Mouse (Mus musculus) heart, adult 2 months (tissue): ENCODE data around the gene Lrrc49. TPM values are rescaled to one million over a fixed set of nuclear protein-coding genes. Genes with fewer than 3 reads are reported as not detected.
A peak's percentile ranks its signal among the peaks of the same experiment; 100 is the strongest.

Experiments
- DNase-seq, 2 experiments: peaks; one replicate each; pipeline ENCODE4 v3.0.0; 2021
- H3K27ac ChIP-seq: fragments of 200-600 bp; 2 replicates; pipeline ENCODE4 v1.8.1; 2022
- H3K27me3 ChIP-seq: fragments of 200-500 bp; 2 replicates; pipeline ENCODE4 v1.6.1; 2012; ENCODE audit warnings: mild to moderate bottlenecking, low read length, inconsistent platforms, mixed read lengths; ENCODE audit not compliant: control insufficient read depth, insufficient read depth
- H3K36me3 ChIP-seq: fragments of 200-500 bp; 2 replicates; pipeline ENCODE4 v1.6.1; 2012; ENCODE audit warnings: low read length, inconsistent platforms; ENCODE audit not compliant: control insufficient read depth, insufficient read depth
- H3K4me1 ChIP-seq: fragments of 200-500 bp; 2 replicates; pipeline ENCODE4 v1.6.1; 2011; ENCODE audit warnings: low read length; ENCODE audit not compliant: control insufficient read depth, insufficient read depth
- H3K4me3 ChIP-seq: fragments of 200-600 bp; 2 replicates; pipeline ENCODE4 v1.8.1; 2022
- H3K79me2 ChIP-seq: fragments of 200-500 bp; replicated peaks from 2 replicates; pipeline ENCODE4 v1.6.1; 2012; ENCODE audit warnings: mild to moderate bottlenecking, inconsistent platforms, low read length, moderate library complexity, mixed read lengths; ENCODE audit not compliant: control insufficient read depth, insufficient read depth
- H3K9ac ChIP-seq: fragments of 200-500 bp; 2 replicates; pipeline ENCODE4 v1.6.1; 2012; ENCODE audit warnings: low read depth, mild to moderate bottlenecking, control low read depth, inconsistent platforms, low read length, mixed read lengths
- CTCF ChIP-seq: fragments of 200-600 bp; IDR thresholded peaks from 2 replicates; pipeline ENCODE4 v1.8.1; 2022; ENCODE audit warnings: antibody characterized with exemption, mild to moderate bottlenecking, moderate library complexity
- EP300 ChIP-seq: fragments of 200-500 bp; IDR thresholded peaks from 2 replicates; pipeline ENCODE4 v1.6.1; 2011; ENCODE audit warnings: low read depth, low read length, control low read depth; ENCODE audit not compliant: insufficient read depth
- POLR2A ChIP-seq: fragments of 200-500 bp; IDR thresholded peaks from 2 replicates; pipeline ENCODE4 v1.6.1; 2011; ENCODE audit warnings: mild to moderate bottlenecking, low read depth, low read length, control low read depth; ENCODE audit not compliant: insufficient read depth
- WGBS: fragments of 180-500 bp; shearing (Covaris S2); methylation state at CpG from one replicate; pipeline ENCODE4 v1.1.7; 2018; 5-methylcytosine and 5-hydroxymethylcytosine counted together
- intact Hi-C: fragments of 180-260 bp; cut with DNase I; formaldehyde crosslinking; loops from one replicate; pipeline ENCODE4 v1.15.1; 2025
- polyA plus RNA-seq: library from polyadenylated mRNA; depleted of rRNA; stranded (reverse); fragments of >200 nt; gene quantifications from 2 replicates; pipeline ENCODE4 v1.2.3, GENCODE M21; 2012
- total RNA-seq, 2 experiments: library from RNA; stranded (reverse); gene quantifications; 2 replicates each; pipeline ENCODE4 v1.2.3; 2021

Gene Lrrc49
- total and polyA plus RNA-seq, 3 experiments = 2.1 to 3.7 (median 3.7) TPM

DNA sequence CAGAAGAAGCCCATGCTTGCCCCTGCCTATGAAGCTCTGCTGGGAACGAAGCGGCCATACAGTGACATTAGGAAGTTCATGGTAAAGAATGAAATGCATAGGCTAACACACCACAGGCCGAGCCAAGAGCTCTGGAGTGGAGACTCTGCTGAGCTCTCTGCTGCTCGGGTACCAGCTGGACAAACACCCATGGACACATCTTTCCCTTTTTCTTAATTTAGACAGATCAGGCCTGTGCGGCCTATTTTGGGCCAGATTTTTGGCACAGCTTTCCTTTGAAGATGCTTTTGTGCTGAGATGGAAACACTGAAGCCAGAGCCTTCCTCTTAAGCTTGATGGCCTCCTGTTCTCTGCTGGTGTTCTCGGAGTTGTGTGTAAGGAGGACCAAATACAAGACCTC, 95.0 kb downstream of the Lrrc49 start:
- WGBS = 59% methylated on average over 6 of the region's 6 CpGs
- H3K9ac ChIP-seq = no peak overlapping the region
- no peak overlapping the region; the same call in 1 of the 2 replicates for H3K27ac ChIP-seq
- TF ChIP-seq EP300 = no peak
- no peak for TF ChIP-seq POLR2A
- TF ChIP-seq CTCF = no peak
- peak in 1 of 2 experiments; percentile 11 for DNase-seq
- H3K27me3 ChIP-seq = no peaks in the 10 kb centered on the region
- no peak overlapping the region for H3K4me3 ChIP-seq
- intact Hi-C loops = loop anchor here (10.0 kb wide), 1 partner anchor 318 kb away; no protein-coding TSS in a partner anchor
- no peaks in the 10 kb centered on the region for H3K36me3 ChIP-seq
- H3K4me1 ChIP-seq = peaks cover 4% of the 10 kb centered on the region
- no peaks in the 10 kb centered on the region for H3K79me2 ChIP-seq

- WGBS = 88% methylated on average over 5 of the region's 5 CpGs
- Histone ChIP-seq H3K4me1 (peaks cover 4% of the 10 kb centered on the region), H3K79me2 (no peaks in the 10 kb centered on the region), H3K27ac (no peak overlapping the region), H3K4me3 (no peak overlapping the region), H3K36me3 (no peaks in the 10 kb centered on the region), H3K9ac (no peak overlapping the region), H3K27me3 (no peaks in the 10 kb centered on the region)
- no peak for DNase-seq
- intact Hi-C loops = loop anchor here (10.0 kb wide), 1 partner anchor 318 kb away; no protein-coding TSS in a partner anchor
- no peak for TF ChIP-seq EP300
- TF ChIP-seq POLR2A = no peak
- TF ChIP-seq CTCF = no peak
These were observed 95.6 kb downstream of the Lrrc49 start for GRCm38 (mm10) chr9:60592363-60592762.

DNA sequence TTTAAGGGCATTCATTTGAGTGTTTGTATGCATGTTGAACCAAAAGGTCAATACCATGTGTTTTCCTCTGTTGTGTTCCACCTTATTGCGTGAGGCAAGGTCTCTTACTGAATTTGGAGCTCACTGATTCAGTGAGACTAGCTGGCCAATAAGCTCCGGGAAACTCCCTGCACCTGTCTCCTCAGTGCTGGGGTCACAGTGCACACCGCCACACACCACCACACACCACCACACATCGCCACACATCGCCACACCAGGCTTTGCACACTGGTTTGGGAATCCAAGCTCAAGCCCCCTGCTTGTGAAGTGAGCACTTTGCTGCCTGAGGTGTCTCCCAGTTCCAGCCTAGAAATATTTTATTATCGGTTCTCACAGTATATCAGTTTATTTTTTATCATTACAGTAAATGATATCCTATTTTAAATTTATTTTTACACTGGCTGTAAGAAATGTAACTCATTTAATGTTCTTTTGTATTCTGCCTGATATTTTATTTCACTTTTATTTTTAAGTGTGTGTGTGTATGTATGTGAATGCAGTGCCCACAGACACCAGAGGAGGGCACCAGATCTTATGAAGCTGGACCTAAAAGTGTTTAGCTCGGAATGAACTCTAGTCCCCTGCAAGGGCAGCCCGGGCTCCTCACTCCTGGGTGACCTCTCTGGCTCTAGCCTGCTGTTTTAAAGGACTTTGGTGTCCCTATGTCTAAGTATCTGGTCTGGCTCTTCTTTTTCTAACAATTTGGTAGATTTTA, 96.9 kb downstream of the Lrrc49 start:
- Histone ChIP-seq H3K79me2 (no peaks in the 10 kb centered on the region), H3K4me1 (peaks cover 4% of the 10 kb centered on the region), H3K9ac (no peak overlapping the region), H3K27me3 (no peaks in the 10 kb centered on the region), H3K4me3 (no peak overlapping the region), H3K27ac (no peak overlapping the region), H3K36me3 (no peaks in the 10 kb centered on the region)
- intact Hi-C loops = loop anchor here (10.0 kb wide), 1 partner anchor 316 kb away; no protein-coding TSS in a partner anchor
- TF ChIP-seq EP300 (no peak), POLR2A (no peak), CTCF (peak; percentile 23; the same call in 1 of the 2 replicates)
- 94% methylated on average over 8 of the region's 8 CpGs for WGBS
- DNase-seq = no peak

DNA sequence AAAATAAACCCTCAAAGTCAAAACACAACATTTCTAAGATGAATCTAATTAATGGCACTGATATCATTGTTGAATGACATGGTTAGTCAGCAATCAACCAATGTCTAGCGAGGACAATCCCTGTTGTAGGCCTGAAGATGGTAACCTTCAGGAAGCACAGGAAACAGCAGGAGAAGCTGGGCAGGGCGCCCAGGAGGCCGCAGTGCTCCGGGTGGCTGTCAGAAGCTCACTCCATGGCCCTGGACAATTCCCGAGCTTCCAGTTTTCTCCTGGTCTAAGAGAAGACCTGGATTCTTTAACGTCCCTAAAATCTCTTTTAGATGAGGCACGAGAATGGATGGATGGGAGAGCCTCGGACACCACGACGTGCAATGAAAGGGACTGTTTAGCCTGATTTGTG, 99.0 kb downstream of the Lrrc49 start:
- Histone ChIP-seq H3K27me3 (no peaks in the 10 kb centered on the region), H3K27ac (no peak overlapping the region), H3K79me2 (no peaks in the 10 kb centered on the region), H3K4me1 (peaks cover 6% of the 10 kb centered on the region), H3K36me3 (no peaks in the 10 kb centered on the region), H3K4me3 (no peak overlapping the region), H3K9ac (no peak overlapping the region)
- DNase-seq = no peak
- intact Hi-C loops = no loop called here
- WGBS = 63% methylated on average over 10 of the region's 10 CpGs
- TF ChIP-seq EP300 (no peak), CTCF (no peak)

- Histone ChIP-seq H3K79me2 (no peaks in the 10 kb centered on the region), H3K27me3 (no peaks in the 10 kb centered on the region), H3K4me1 (peaks cover 4% of the 10 kb centered on the region), H3K9ac (no peak overlapping the region), H3K27ac (no peak overlapping the region), H3K36me3 (no peaks in the 10 kb centered on the region), H3K4me3 (no peak overlapping the region)
- 86% methylated on average over 3 of the region's 3 CpGs for WGBS
- intact Hi-C loops = no loop called here
- DNase-seq = no peak
- TF ChIP-seq EP300 = no peak
- TF ChIP-seq CTCF = no peak
- TF ChIP-seq POLR2A = no peak
These were observed 101.0 kb downstream of the Lrrc49 start for GRCm38 (mm10) chr9:60586920-60587319.

- H3K27me3 ChIP-seq = no peaks in the 10 kb centered on the region; the same call in 1 of the 2 replicates
- no peaks in the 10 kb centered on the region for H3K79me2 ChIP-seq
- no peaks in the 10 kb centered on the region for H3K36me3 ChIP-seq
- H3K27ac ChIP-seq = no peak overlapping the region
- no peak for TF ChIP-seq CTCF
- no peak for TF ChIP-seq POLR2A
- TF ChIP-seq EP300 = no peak
- no peak overlapping the region for H3K4me3 ChIP-seq
- intact Hi-C loops = no loop called here
- H3K9ac ChIP-seq = no peak overlapping the region
- peaks cover 4% of the 10 kb centered on the region for H3K4me1 ChIP-seq
- WGBS = 69% methylated on average over 5 of the region's 5 CpGs
- no peak for DNase-seq
These were observed 102.8 kb downstream of the Lrrc49 start for GRCm38 (mm10) chr9:60585206-60585605.
